Comparison of ENCODE assay signal across 9 mouse cellular contexts in genomic region chr4:83302887-83303827, GRCm38 (mm10). TPM values are rescaled to one million over a fixed set of nuclear protein-coding genes. Genes with fewer than 3 reads are reported as not detected.
DNase-seq lines count a peak whose midpoint lies in the region; ATAC-seq lines count a peak whose summit lies in the region.
"Had no signal": no experiment of that assay in that cellular context is flagged by ENCODE, and none has a peak within 500 bp of the region (broad histone marks: within the 10 kb centered on the region; RNA-seq: fewer than 3 reads in every experiment).

No protein-coding gene starts in this region.

- H3K27ac ChIP-seq in limb, embryonic 11.5 days (replicated peaks; ENCODE audit: low read depth, low read length): no peak overlapping the region
- no peak overlapping the region for H3K27ac ChIP-seq in limb, embryonic 10.5 days

- no peaks in the 10 kb centered on the region for H3K9me3 ChIP-seq in limb, embryonic 11.5 days (ENCODE audit: control insufficient read depth, low read length)
- H3K9me3 ChIP-seq in limb, embryonic 10.5 days (replicated peaks): no peaks in the 10 kb centered on the region

- H3K4me3 ChIP-seq in limb, embryonic 11.5 days (ENCODE audit: low read depth, low read length): no peak overlapping the region
- no peak overlapping the region for H3K4me3 ChIP-seq in limb, embryonic 10.5 days

- no peak overlapping the region for H3K9ac ChIP-seq in limb, embryonic 11.5 days (ENCODE audit: low read length)

- DNase-seq in limb, embryonic 11.5 days (ENCODE audit: low spot score): peak; percentile 73
- DNase-seq in limb, embryonic 10.5 days (ENCODE audit: low spot score): no peak
- peak; percentile 62 to 81 for DNase-seq in cerebellum, postnatal 25 days
- peak; percentile 65 to 88 for DNase-seq in frontal cortex, postnatal 36 days (ENCODE audit: low spot score in 2 of 2)
- DNase-seq in hindlimb bud, embryonic 11.5 days (ENCODE audit: extremely low spot score, low read depth, low spot score): peak; percentile 81
- peak; percentile 76 to 81 for DNase-seq in left cerebral cortex, adult 18-20 months (ENCODE audit: low spot score in 2 of 2)
- peak; percentile 83 to 84 for DNase-seq in right cerebral cortex, postnatal 10 days (ENCODE audit: low spot score in 2 of 2)

- no peak overlapping the region for H3K4me2 ChIP-seq in limb, embryonic 11.5 days (ENCODE audit: low read depth, severe bottlenecking)

- ATAC-seq in limb, embryonic 11.5 days (ENCODE audit: insufficient number of reproducible peaks, low FRiP score, low TSS enrichment, low read depth): no peak
- peak; percentile 96 for ATAC-seq in megakaryocyte, adult 5-6 weeks (ENCODE audit: poor library complexity, severe bottlenecking)

- WGBS in limb, embryonic 11.5 days: 37% methylated on average over 13 of the region's 13 CpGs
- WGBS in limb, embryonic 10.5 days: 38% methylated on average over 13 of the region's 13 CpGs

- H3K27me3 ChIP-seq in limb, embryonic 11.5 days (ENCODE audit: control insufficient read depth, insufficient read depth, low read length): no peaks in the 10 kb centered on the region
- H3K27me3 ChIP-seq in limb, embryonic 10.5 days (ENCODE audit: low read depth, poor library complexity, severe bottlenecking): no peaks in the 10 kb centered on the region

- no peaks in the 10 kb centered on the region for H3K4me1 ChIP-seq in limb, embryonic 11.5 days (ENCODE audit: control insufficient read depth, insufficient read depth, low read length)
- H3K4me1 ChIP-seq in limb, embryonic 10.5 days: peaks cover 20% of the 10 kb centered on the region

- no peaks in the 10 kb centered on the region for H3K36me3 ChIP-seq in limb, embryonic 11.5 days (ENCODE audit: control insufficient read depth, insufficient read depth, low read length)
- no peaks in the 10 kb centered on the region for H3K36me3 ChIP-seq in limb, embryonic 10.5 days
- H3K36me3 ChIP-seq: G1E had no signal

RNA-seq across cellular contexts. Expression of gene Ttc39b, which starts 20.9 kb away (rescaled TPM):
- 2.2 and 2.4 TPM in 2 replicates for polyA plus RNA-seq in limb, embryonic 11.5 days (2014; fragmentation: Nextera tagmentation; extraction: Ambion mirVana)
- polyA plus RNA-seq in limb, embryonic 10.5 days (2016; fragmentation: Nextera tagmentation; extraction: Ambion mirVana): 1.4 and 2.1 TPM in 2 replicates
- total RNA-seq in left cerebral cortex, adult 18-20 months (2021): 10 to 100 TPM; 65.1 to 69.9 TPM
- 4.4 and 5.3 TPM in 2 replicates for total RNA-seq in megakaryocyte, adult 5-6 weeks (2015)
- total RNA-seq in megakaryocyte, adult 5-6 weeks (2017): 4.9 and 5.0 TPM in 2 replicates
- polyA plus RNA-seq: G1E had no signal

Comparison
In these comparisons a context has a peak if more than half of its experiments do, and no peak if none do; other contexts are left out.
1. RNA of gene Ttc39b, which starts 20.9 kb away (total RNA-seq): 65.1 to 69.9 TPM in left cerebral cortex, adult 18-20 months; 4.4 to 5.3 TPM in megakaryocyte, adult 5-6 weeks; every median in the first group is over 10 times any median in the second.